Mouse (Mus musculus): ENCODE measurements around the gene BC030867. TPM values are rescaled to one million over a fixed set of nuclear protein-coding genes. Genes with fewer than 3 reads are reported as not detected.

The BC030867 gene
- total and polyA plus RNA-seq, 3 experiments: 20.0 to 51.7 (median 36.2) TPM

DNA sequence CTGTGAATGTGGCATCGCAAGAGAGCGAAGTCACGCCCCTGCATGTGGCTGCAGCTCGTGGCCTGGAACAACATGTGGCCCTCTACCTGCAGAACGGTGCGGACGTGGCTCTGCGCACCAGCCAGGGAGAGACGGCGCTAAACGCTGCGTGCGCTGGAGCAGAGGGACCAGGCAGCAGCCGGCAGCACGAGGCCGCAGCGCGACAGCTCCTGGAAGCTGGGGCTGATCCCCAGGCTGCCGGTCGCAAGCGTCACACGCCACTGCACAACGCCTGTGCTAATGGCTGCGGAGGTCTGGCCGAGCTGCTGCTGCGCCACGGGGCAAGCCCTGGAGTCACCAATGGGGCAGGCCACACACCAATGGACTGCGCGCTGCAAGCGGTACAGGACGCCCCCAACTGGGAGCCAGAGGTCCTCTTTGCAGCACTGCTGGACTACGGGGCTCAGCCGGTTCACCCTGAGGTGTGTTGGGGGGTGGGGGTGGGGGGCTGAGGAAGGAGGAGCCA lies 27.8 kb downstream of the BC030867 start (continued):
- TF ChIP-seq MAX (IDR thresholded peaks at IDR 0.05; ENCODE audit: low read length) (peak; percentile 98), JUND (IDR thresholded peaks at IDR 0.05; ENCODE audit: low read depth, low read length) (no peak), KAT2A (conservative IDR thresholded peaks at IDR 0.05; ENCODE audit: low read depth, low read length) (no peak; the same call in 1 of the 2 replicates), TCF12 (IDR thresholded peaks at IDR 0.05; ENCODE audit: low read depth, low read length) (no peak), MYC (IDR thresholded peaks at IDR 0.05; ENCODE audit: low read depth, low read length) (peak; percentile 94), EP300 (IDR thresholded peaks at IDR 0.05; ENCODE audit: low read depth in 1 of 2, low read length in 2 of 2) (0 out of 4 replicates have a peak, but pooled peaks of 1 of the 2 experiments have one; percentile 20), MEF2A (IDR thresholded peaks at IDR 0.05; ENCODE audit: extremely low read depth, insufficient replicate concordance, low read depth, low read length, poor library complexity, severe bottlenecking) (no peak; the same call in 1 of the 2 replicates), MAZ (IDR thresholded peaks at IDR 0.05; ENCODE audit: low read depth, low read length) (peak; percentile 39; the same call in 1 of the 2 replicates), E2F4 (IDR thresholded peaks at IDR 0.05; ENCODE audit: borderline replicate concordance, low read depth, low read length) (no peak), NELFE (IDR thresholded peaks at IDR 0.05; ENCODE audit: low read depth, low read length) (peak; percentile 47)

DNA sequence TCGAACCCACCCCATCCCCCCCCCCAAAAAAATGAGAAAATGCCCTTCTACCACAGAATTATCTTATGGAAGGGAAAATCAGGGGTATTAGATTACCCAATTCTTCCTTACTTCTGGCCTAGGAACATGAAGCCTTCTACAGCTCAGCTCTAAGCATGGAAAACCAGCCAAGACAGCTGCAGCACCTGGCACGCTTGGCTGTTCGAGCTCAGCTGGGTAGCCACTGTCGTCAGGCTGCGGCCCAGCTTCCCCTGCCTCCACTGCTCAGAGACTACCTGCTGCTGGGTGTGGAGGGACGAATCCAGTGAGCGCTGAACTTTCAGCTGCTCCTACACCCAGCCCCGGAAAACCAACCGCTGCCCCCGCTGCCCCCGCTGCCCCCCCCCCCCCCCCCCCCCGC lies 29.1 kb downstream of the BC030867 start:
- DNase-seq (ENCODE audit: low read depth, low spot score): no peak
- H3K27ac ChIP-seq (ENCODE audit: control insufficient read depth, low read depth, low read length): no peak overlapping the region
- H3K4me3 ChIP-seq (ENCODE audit: control insufficient read depth in 1 of 2, insufficient read depth in 1 of 2, low read depth in 2 of 2, low read length in 2 of 2): no peak overlapping the region
- TF ChIP-seq BHLHE40 (IDR thresholded peaks at IDR 0.05; ENCODE audit: borderline replicate concordance, low read depth, low read length): no peak
- TF ChIP-seq SIN3A (IDR thresholded peaks at IDR 0.05; ENCODE audit: low read length): no peak
- TF ChIP-seq USF2 (IDR thresholded peaks at IDR 0.05; ENCODE audit: borderline replicate concordance in 1 of 2, insufficient read depth in 1 of 2, low read depth in 1 of 2, low read length in 2 of 2): no peak
- no peak for TF ChIP-seq MEF2A (IDR thresholded peaks at IDR 0.05; ENCODE audit: extremely low read depth, insufficient replicate concordance, low read depth, low read length, poor library complexity, severe bottlenecking)
- TF ChIP-seq POLR2A (IDR thresholded peaks at IDR 0.05; ENCODE audit: control insufficient read depth in 1 of 2, insufficient read depth in 1 of 2, low read depth in 1 of 2, low read length in 2 of 2, poor library complexity in 1 of 2): no peak
- TF ChIP-seq MYC (IDR thresholded peaks at IDR 0.05; ENCODE audit: low read depth, low read length): no peak
- no peak for TF ChIP-seq TCF12 (IDR thresholded peaks at IDR 0.05; ENCODE audit: low read depth, low read length)
- TF ChIP-seq POLR2AphosphoS5 (IDR thresholded peaks at IDR 0.05; ENCODE audit: borderline replicate concordance, low read depth, low read length): no peak
- TF ChIP-seq CTCF (IDR thresholded peaks at IDR 0.05 in 2 of 3, conservative IDR thresholded peaks at IDR 0.05 in 1 of 3; ENCODE audit: control insufficient read depth in 1 of 3, insufficient read depth in 1 of 3, low read depth in 2 of 3, low read length in 3 of 3, poor library complexity in 1 of 3, severe bottlenecking in 1 of 3): no peak
- no peak for TF ChIP-seq CHD2 (IDR thresholded peaks at IDR 0.05; ENCODE audit: low read length)
- no peak for TF ChIP-seq RAD21 (IDR thresholded peaks at IDR 0.05; ENCODE audit: low read depth, low read length)
- no peak for TF ChIP-seq KAT2A (conservative IDR thresholded peaks at IDR 0.05; ENCODE audit: low read depth, low read length)
- no peak for TF ChIP-seq MAZ (IDR thresholded peaks at IDR 0.05; ENCODE audit: low read depth, low read length)
- TF ChIP-seq TBP (IDR thresholded peaks at IDR 0.05; ENCODE audit: low read depth, low read length): no peak
- TF ChIP-seq ZMIZ1 (IDR thresholded peaks at IDR 0.05; ENCODE audit: low read depth, low read length): no peak
- TF ChIP-seq ZNF384 (IDR thresholded peaks at IDR 0.05; ENCODE audit: low read depth, low read length): no peak
- no peak for TF ChIP-seq ZKSCAN1 (IDR thresholded peaks at IDR 0.05; ENCODE audit: low read depth, low read length)
- TF ChIP-seq GABPA (IDR thresholded peaks at IDR 0.05; ENCODE audit: low read depth, low read length): no peak
- H3K9ac ChIP-seq (ENCODE audit: control insufficient read depth, low read depth, low read length, poor library complexity, severe bottlenecking): no peak overlapping the region
- H3K36me3 ChIP-seq (ENCODE audit: control insufficient read depth in 1 of 2, insufficient read depth in 2 of 2, low read length in 2 of 2): peaks cover 0 to 8% of the 10 kb centered on the region in 2 experiments; a peak in 2 of 4 replicates
- H3K4me1 ChIP-seq (ENCODE audit: control insufficient read depth in 1 of 2, insufficient read depth in 2 of 2, low read length in 2 of 2): peaks cover 8 to 12% of the 10 kb centered on the region in 2 experiments
- no peaks in the 10 kb centered on the region for H3K27me3 ChIP-seq (ENCODE audit: control insufficient read depth in 1 of 2, insufficient read depth in 2 of 2, low read length in 2 of 2)
- H3K79me2 ChIP-seq (ENCODE audit: control insufficient read depth, insufficient read depth, low read length, poor library complexity): peaks cover 7% of the 10 kb centered on the region
- H3K9me3 ChIP-seq (replicated peaks; ENCODE audit: insufficient read depth, low read length): no peaks in the 10 kb centered on the region
